In the genomic region with DNA sequence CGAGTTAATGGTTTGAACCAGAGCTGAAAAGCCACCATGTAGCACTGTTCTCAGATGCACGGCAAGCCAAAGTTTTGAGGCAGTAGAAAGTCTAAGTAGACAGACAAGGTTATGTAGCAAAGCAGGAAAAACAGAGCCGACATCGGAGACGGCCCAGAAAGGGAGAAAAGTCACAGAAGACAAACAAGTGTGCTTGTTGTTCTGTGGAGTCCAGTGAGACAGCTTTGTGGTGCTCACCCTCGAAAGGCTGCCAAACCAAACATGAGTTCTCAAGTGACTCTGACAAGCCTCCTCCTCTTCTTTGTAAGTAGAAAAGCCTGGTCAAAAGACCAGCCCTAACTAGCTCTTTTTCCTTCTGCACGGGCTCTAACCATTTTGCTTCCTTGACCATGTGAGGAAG, we compare ENCODE assay signal across 20 mouse cellular contexts.
DNase-seq lines count a peak whose midpoint lies in the region; ATAC-seq lines count a peak whose summit lies in the region.
"Had no signal": no experiment of that assay in that cellular context is flagged by ENCODE, and none has a peak within 500 bp of the region (broad histone marks: within the 10 kb centered on the region; RNA-seq: fewer than 3 reads in every experiment).

No protein-coding gene starts in this region.

- H3K27ac ChIP-seq in heart, embryonic 12.5 days (ENCODE audit: poor library complexity, severe bottlenecking) = no peak overlapping the region
- no peak overlapping the region for H3K27ac ChIP-seq in kidney, embryonic 14.5 days (ENCODE audit: low read depth, low read length)
- H3K27ac ChIP-seq: hindbrain, postnatal 0 days; limb, embryonic 12.5 days; liver, embryonic 12.5 days; neural tube, embryonic 12.5 days had no signal

- WGBS in heart, embryonic 12.5 days = 62% methylated on average over 7 of the region's 7 CpGs
- WGBS in kidney, embryonic 14.5 days = 29% methylated on average over 7 of the region's 7 CpGs

- no peaks in the 10 kb centered on the region for H3K27me3 ChIP-seq in heart, embryonic 12.5 days (replicated peaks)
- H3K27me3 ChIP-seq in kidney, embryonic 14.5 days (ENCODE audit: control insufficient read depth, insufficient read depth, low read length) = 0 out of 2 replicates have a peak, but pooled peaks cover 4% of the 10 kb centered on the region
- H3K27me3 ChIP-seq: limb, embryonic 12.5 days; liver, embryonic 12.5 days had no signal

- no peaks in the 10 kb centered on the region for H3K36me3 ChIP-seq in heart, embryonic 12.5 days
- H3K36me3 ChIP-seq in kidney, embryonic 14.5 days (ENCODE audit: control insufficient read depth, insufficient read depth, low read length) = no peaks in the 10 kb centered on the region
- H3K36me3 ChIP-seq: limb, embryonic 12.5 days; liver, embryonic 12.5 days; neural tube, embryonic 12.5 days had no signal

- peak; percentile 51 to 69 for DNase-seq in heart, adult 18-20 months
- DNase-seq in adipocyte (ENCODE audit: low spot score) = peak; percentile 66
- peak; percentile 37 to 57 for DNase-seq in kidney, postnatal 25 days
- no peak for DNase-seq in natural killer cell, adult 2 months (ENCODE audit: low spot score in 2 of 2)
- no peak for DNase-seq in left cerebral cortex, postnatal 14 days (ENCODE audit: low spot score in 2 of 2)
- DNase-seq: cerebellum, adult 11 months; cerebellum, adult 9-11 months; layer of hippocampus, postnatal 36 days; lung, adult 2 months; midbrain, embryonic 14.5 days; right cerebral cortex, postnatal 25 days; spleen, adult 18-20 months had no signal

- H3K9me3 ChIP-seq in heart, embryonic 12.5 days (replicated peaks) = no peaks in the 10 kb centered on the region
- H3K9me3 ChIP-seq in kidney, embryonic 14.5 days (ENCODE audit: control insufficient read depth, low read length) = no peaks in the 10 kb centered on the region
- H3K9me3 ChIP-seq: limb, embryonic 12.5 days; liver, embryonic 12.5 days; megakaryocyte, embryonic 14.5 days; neural tube, embryonic 12.5 days had no signal

- H3K4me2 ChIP-seq in heart, embryonic 12.5 days = no peak overlapping the region
- no peak overlapping the region for H3K4me2 ChIP-seq in kidney, embryonic 14.5 days (replicated peaks; ENCODE audit: low read depth, low read length)
- H3K4me2 ChIP-seq: limb, embryonic 12.5 days; liver, embryonic 12.5 days; neural tube, embryonic 12.5 days had no signal

- no peak for ATAC-seq in heart, embryonic 12.5 days (ENCODE audit: insufficient number of reproducible peaks, low FRiP score)
- ATAC-seq in kidney, embryonic 14.5 days (ENCODE audit: low FRiP score, low TSS enrichment) = 0 out of 2 replicates have a peak, but pooled peaks have one; percentile 40
- ATAC-seq: hindbrain, postnatal 0 days; intestine, embryonic 16.5 days; liver, embryonic 12.5 days had no signal

- no peak overlapping the region for H3K4me3 ChIP-seq in heart, embryonic 12.5 days
- no peak overlapping the region for H3K4me3 ChIP-seq in kidney, embryonic 14.5 days (ENCODE audit: low read length)
- H3K4me3 ChIP-seq: limb, embryonic 12.5 days; liver, embryonic 12.5 days; megakaryocyte, embryonic 14.5 days; neural tube, embryonic 12.5 days had no signal

- intact Hi-C loops in left cerebral cortex, postnatal 14 days (cut with DNase I) = no loop called here

- H3K9ac ChIP-seq in heart, embryonic 12.5 days = no peak overlapping the region
- no peak overlapping the region for H3K9ac ChIP-seq in kidney, embryonic 14.5 days (ENCODE audit: low read depth, low read length)
- H3K9ac ChIP-seq: limb, embryonic 12.5 days; liver, embryonic 12.5 days; neural tube, embryonic 12.5 days had no signal

- peaks cover 24% of the 10 kb centered on the region for H3K4me1 ChIP-seq in heart, embryonic 12.5 days (replicated peaks)
- peaks cover 19% of the 10 kb centered on the region for H3K4me1 ChIP-seq in kidney, embryonic 14.5 days (ENCODE audit: control insufficient read depth, insufficient read depth, low read length)

Comparison
In these comparisons a context has a peak if more than half of its experiments do, and no peak if none do; other contexts are left out.
1. DNase-seq: peak in heart, adult 18-20 months (2 of 2), adipocyte (single experiment) and kidney, postnatal 25 days (2 of 2); none in natural killer cell, adult 2 months (0 of 2) and left cerebral cortex, postnatal 14 days (0 of 2).